Mouse (Mus musculus) C2C12 (cell line): ENCODE measurements at regions not wholly inside any gene's neighbourhood (a gene's known extent, or its start where the extent isn't known, plus 50 kb on each side); places are given as distances from the start of the nearest gene placed in this dataset.

Experiments
- CTCF ChIP-seq: IDR thresholded peaks from one replicate; pipeline ENCODE4 v1.5.1; 2011; ENCODE audit not compliant: control insufficient read depth, insufficient read depth, insufficient read length
- FOSL1 ChIP-seq: IDR thresholded peaks from one replicate; pipeline ENCODE4 v1.8.0; 2011; ENCODE audit warnings: mild to moderate bottlenecking, low read length; ENCODE audit not compliant: poor library complexity, insufficient read depth, severe bottlenecking
- MYOD1 ChIP-seq: IDR thresholded peaks from one replicate; pipeline ENCODE4 v1.6.1; 2011; ENCODE audit warnings: low read depth; ENCODE audit not compliant: control insufficient read depth, insufficient read length
- USF1 ChIP-seq: IDR thresholded peaks from one replicate; pipeline ENCODE4 v1.6.1; 2011; ENCODE audit warnings: low read depth, mild to moderate bottlenecking, control low read depth, moderate library complexity

DNA sequence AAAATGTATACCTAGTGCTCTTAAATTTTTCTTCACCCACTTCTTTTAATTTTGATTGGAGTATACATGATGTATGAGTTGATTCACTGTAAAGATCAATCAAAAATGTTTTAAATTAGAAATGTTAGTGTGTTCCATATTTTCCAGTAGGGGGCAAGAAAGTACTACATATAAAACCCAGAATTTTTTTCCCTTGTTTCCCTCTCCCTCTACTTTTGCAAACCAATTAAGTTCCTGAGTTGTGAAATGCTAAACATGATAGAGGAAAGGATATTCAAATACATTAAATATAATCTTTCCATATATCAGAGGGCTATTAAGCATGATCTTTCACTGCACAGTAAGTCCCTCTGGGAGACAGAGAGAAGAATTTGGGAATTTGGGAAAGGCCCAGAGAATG lies 192.0 kb upstream of the Slc10a2 start:
- TF ChIP-seq CTCF (no peak), MYOD1 (no peak), USF1 (no peak), FOSL1 (no peak)
